Mouse (Mus musculus) liver, postnatal 0 days (tissue): ENCODE results near the gene Ptprk. TPM values are rescaled to one million over a fixed set of nuclear protein-coding genes. Genes with fewer than 3 reads are reported as not detected.

ENCODE experiments used
- ATAC-seq: fragments of 200-750 bp; cut with Nextera tagmentation; 2 replicates; pipeline ENCODE4 v1.8.0; 2017; ENCODE audit warnings: mild to moderate bottlenecking, moderate library complexity
- DNase-seq: peaks from one replicate; pipeline ENCODE4 v3.0.0-alpha.2; 2016
- H3K27ac ChIP-seq: fragments of 300-500 bp; sonication (generic); 2 replicates; pipeline ENCODE4 v1.5.1; 2014; ENCODE audit warnings: antibody characterized with exemption, moderate library complexity, mild to moderate bottlenecking, low read depth
- H3K27me3 ChIP-seq: fragments of 300-500 bp; sonication (generic); 2 replicates; pipeline ENCODE4 v1.6.1; 2014; ENCODE audit warnings: low read length, control low read depth, mixed read lengths; ENCODE audit not compliant: insufficient read depth
- H3K36me3 ChIP-seq: fragments of 300-500 bp; sonication (generic); replicated peaks from 2 replicates; pipeline ENCODE4 v1.6.1; 2014; ENCODE audit warnings: mild to moderate bottlenecking, control low read depth, low read length, moderate library complexity, mixed read lengths; ENCODE audit not compliant: insufficient read depth
- H3K4me1 ChIP-seq: fragments of 300-500 bp; sonication (generic); 2 replicates; pipeline ENCODE4 v1.6.1; 2014; ENCODE audit warnings: antibody characterized with exemption, mild to moderate bottlenecking, control low read depth; ENCODE audit not compliant: insufficient read depth
- H3K4me2 ChIP-seq: fragments of 300-500 bp; sonication (generic); 2 replicates; pipeline ENCODE4 v1.6.1; 2014; ENCODE audit warnings: low read depth, mild to moderate bottlenecking, low read length, moderate library complexity, mixed read lengths
- H3K4me3 ChIP-seq: fragments of 300-500 bp; sonication (generic); 2 replicates; pipeline ENCODE4 v1.5.1; 2014; ENCODE audit warnings: low read depth, low read length
- H3K9ac ChIP-seq: fragments of 300-500 bp; sonication (generic); replicated peaks from 2 replicates; pipeline ENCODE4 v1.6.1; 2014; ENCODE audit warnings: mild to moderate bottlenecking, moderate library complexity
- H3K9me3 ChIP-seq: fragments of 300-500 bp; sonication (generic); 2 replicates; pipeline ENCODE4 v1.6.1; 2016; ENCODE audit warnings: mild to moderate bottlenecking, control low read depth, low read length, mixed read lengths
- CTCF ChIP-seq: sonication (generic); IDR thresholded peaks from 2 replicates; pipeline ENCODE4 v1.5.1; 2016; ENCODE audit warnings: antibody characterized with exemption, low read depth
- EP300 ChIP-seq: IDR thresholded peaks from 2 replicates; pipeline ENCODE4 v1.6.1; 2016; ENCODE audit warnings: antibody characterized with exemption, low read depth, mild to moderate bottlenecking
- WGBS: fragments of 180-500 bp; shearing (Covaris S2); extraction: QIAGEN DNeasy Blood & Tissue Kit; methylation state at CpG from one replicate; pipeline ENCODE4 v1.1.7; 2014; ENCODE audit not compliant: insufficient replicate concordance; 5-methylcytosine and 5-hydroxymethylcytosine counted together
- microRNA-seq: library from miRNA; unstranded; fragments of <30 nt; microRNA quantifications from one replicate; pipeline ENCODE4, GENCODE M21; 2016
- polyA plus RNA-seq: library from polyadenylated mRNA; unstranded; fragments of >200 nt; fragmentation: Nextera tagmentation; extraction: Ambion mirVana; gene quantifications from 2 replicates; pipeline ENCODE4 v1.2.1, GENCODE M21; 2015

Ptprk gene
- polyA plus RNA-seq, 1 experiment from 2014 or later, result 11.1 TPM

DNA sequence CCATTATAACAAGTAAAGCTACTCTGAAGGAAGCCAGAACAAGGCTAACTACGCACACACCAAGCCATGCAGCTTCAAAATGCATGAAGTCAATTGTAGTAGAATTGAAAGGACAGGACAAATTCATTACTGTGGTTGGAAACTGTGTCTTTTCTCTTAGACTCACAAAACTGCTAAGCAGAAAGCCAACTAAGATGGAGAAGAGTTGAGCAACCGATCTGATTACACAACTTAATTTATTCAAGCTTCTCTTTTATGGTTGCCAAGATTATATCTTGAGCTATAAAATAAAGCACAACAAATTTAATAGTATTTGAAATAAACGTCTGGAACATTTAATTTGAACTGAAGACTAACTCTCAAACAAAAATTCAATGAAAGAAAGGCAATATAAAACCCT lies 534.5 kb downstream of the Ptprk start:
- Histone ChIP-seq H3K9ac (no peak overlapping the region), H3K4me3 (no peak overlapping the region), H3K36me3 (no peaks in the 10 kb centered on the region), H3K27me3 (no peaks in the 10 kb centered on the region), H3K9me3 (no peaks in the 10 kb centered on the region), H3K4me1 (no peaks in the 10 kb centered on the region), H3K4me2 (no peak overlapping the region), H3K27ac (no peak overlapping the region)
- TF ChIP-seq CTCF, result no peak
- no peak for TF ChIP-seq EP300
- DNase-seq, result no peak
- ATAC-seq, result no peak
- 69% methylated on average over 3 of the region's 3 CpGs for WGBS

DNA sequence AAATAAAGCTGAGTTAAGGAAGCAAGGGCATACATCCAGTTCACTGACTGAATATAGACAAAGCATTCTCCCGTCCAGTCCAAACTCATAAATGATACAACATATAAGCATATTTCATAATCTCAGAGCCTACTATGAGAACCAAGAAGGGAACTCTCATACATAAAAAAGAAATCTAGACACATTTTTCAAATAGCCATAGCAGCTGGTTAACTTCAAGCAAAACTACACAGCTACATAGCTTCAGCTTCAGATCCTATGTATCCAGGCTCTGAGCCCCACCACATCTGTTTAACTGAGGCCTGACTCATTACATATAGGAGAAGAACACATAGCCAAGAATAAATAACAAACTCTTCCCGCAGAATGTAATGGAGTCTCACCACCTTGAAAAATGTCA lies 539.8 kb downstream of the Ptprk start:
- no peak for DNase-seq
- ATAC-seq, result no peak
- Histone ChIP-seq H3K4me3 (no peak overlapping the region), H3K9me3 (no peaks in the 10 kb centered on the region), H3K4me1 (no peaks in the 10 kb centered on the region), H3K27me3 (no peaks in the 10 kb centered on the region), H3K9ac (no peak overlapping the region), H3K27ac (no peak overlapping the region), H3K36me3 (no peaks in the 10 kb centered on the region), H3K4me2 (no peak overlapping the region)
- WGBS, result 84% methylated on average over 2 of the region's 2 CpGs
- TF ChIP-seq CTCF, result no peak
- no peak for TF ChIP-seq EP300

DNA sequence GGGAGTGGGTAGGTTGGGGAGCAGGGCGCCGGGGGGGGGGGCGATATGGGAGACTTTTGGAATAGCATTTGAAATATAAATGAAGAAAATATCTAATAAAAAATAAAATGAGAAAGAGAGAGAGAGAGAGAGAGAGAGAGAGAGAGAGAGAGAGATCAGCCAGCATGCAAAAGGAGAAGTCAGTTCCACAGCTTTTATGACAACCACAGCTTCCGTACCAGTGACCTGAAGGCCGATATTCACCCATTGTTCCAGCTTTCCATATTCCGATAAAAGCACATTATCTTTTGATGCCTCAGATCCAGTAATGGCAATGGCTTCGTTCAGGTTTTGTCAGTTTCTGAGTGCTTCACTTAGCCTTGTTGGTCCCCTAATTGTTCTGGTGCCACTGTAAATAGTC lies 542.6 kb downstream of the Ptprk start:
- ATAC-seq, result no peak
- no peak for TF ChIP-seq CTCF
- TF ChIP-seq EP300, result no peak
- no peaks in the 10 kb centered on the region for H3K4me1 ChIP-seq
- H3K36me3 ChIP-seq, result no peaks in the 10 kb centered on the region
- no peak overlapping the region for H3K4me3 ChIP-seq
- no peak for DNase-seq
- no peak overlapping the region for H3K4me2 ChIP-seq
- H3K9ac ChIP-seq, result no peak overlapping the region
- no peaks in the 10 kb centered on the region for H3K9me3 ChIP-seq
- no peak overlapping the region for H3K27ac ChIP-seq
- H3K27me3 ChIP-seq, result no peaks in the 10 kb centered on the region
- 78% methylated on average over 7 of the region's 7 CpGs for WGBS

DNA sequence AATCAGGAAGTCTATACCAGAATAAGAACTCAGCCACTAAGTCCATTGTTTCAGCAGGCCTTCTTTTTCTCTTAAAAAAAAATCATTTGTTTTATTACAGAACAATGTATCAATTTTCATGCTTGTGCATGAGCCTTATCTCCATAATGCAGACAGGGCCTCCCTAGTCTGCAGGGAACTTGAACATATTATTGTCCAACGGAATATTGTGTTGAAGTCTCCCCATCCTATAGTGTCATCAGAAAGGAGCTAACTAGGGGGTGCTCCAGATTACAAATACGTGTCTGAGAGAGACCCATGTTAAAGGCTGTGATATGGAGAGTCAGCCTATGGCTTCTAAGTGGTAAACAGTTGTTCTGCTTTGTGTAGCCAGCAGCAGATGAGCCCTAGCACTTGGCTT lies 543.4 kb downstream of the Ptprk start:
- WGBS, result 43% methylated on average over 2 of the region's 2 CpGs
- no peaks in the 10 kb centered on the region for H3K27me3 ChIP-seq
- H3K4me3 ChIP-seq, result no peak overlapping the region
- H3K9me3 ChIP-seq, result no peaks in the 10 kb centered on the region
- no peaks in the 10 kb centered on the region for H3K36me3 ChIP-seq
- DNase-seq (no peak), ATAC-seq (0 out of 2 replicates have a peak, but pooled peaks have one; percentile 21)
- H3K4me1 ChIP-seq, result no peaks in the 10 kb centered on the region
- no peak overlapping the region for H3K27ac ChIP-seq
- H3K4me2 ChIP-seq, result no peak overlapping the region
- no peak for TF ChIP-seq CTCF
- TF ChIP-seq EP300, result 0 out of 2 replicates have a peak, but pooled peaks have one; percentile 36
- no peak overlapping the region for H3K9ac ChIP-seq

DNA sequence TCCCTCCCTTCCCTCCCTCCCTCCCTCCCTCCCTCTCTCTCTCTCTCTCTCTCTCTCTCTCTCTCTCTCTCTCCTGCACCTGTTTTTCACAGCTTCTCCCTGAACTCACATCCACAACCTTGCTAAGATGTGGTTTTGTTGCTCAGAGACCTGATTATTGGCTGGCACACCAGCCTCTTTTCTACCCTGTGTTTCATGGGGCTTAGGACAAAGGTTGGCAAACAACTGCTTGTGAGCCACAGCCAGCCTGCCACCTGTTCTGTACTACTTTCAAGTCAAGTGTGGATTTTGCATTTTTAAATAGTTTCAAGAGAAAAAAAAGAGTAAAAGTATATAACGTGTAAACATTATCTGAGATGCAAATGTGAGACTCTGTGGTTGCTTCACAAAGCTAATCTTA lies 544.8 kb downstream of the Ptprk start:
- no peak for TF ChIP-seq CTCF
- TF ChIP-seq EP300, result no peak
- DNase-seq (no peak), ATAC-seq (no peak)
- H3K4me2 ChIP-seq, result no peak overlapping the region
- H3K4me1 ChIP-seq, result no peaks in the 10 kb centered on the region
- H3K9ac ChIP-seq, result no peak overlapping the region
- H3K36me3 ChIP-seq, result no peaks in the 10 kb centered on the region
- WGBS, result 74% methylated on average over 1 of the region's 1 CpGs
- H3K27me3 ChIP-seq, result no peaks in the 10 kb centered on the region
- H3K4me3 ChIP-seq, result no peak overlapping the region
- H3K9me3 ChIP-seq, result no peaks in the 10 kb centered on the region
- H3K27ac ChIP-seq, result no peak overlapping the region

DNA sequence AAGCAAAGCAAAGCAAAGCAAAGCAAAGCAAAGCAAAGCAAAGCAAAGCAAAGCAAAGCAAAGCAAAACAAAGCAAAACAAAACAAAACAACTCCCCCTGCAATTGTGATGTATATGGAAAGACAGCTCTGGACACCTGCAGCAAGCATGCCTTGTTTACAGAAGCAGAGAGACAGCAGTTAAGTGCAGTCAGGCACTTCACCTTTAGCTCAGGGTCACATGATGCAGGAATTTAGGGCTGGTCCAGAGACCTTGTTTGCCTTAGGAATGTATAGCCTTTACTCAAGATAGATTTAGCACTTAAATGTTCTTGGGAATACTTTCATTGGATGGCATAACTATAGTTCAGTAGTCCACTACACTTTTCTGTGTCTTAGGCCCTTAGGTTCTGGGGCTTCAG lies 561.5 kb downstream of the Ptprk start:
- Histone ChIP-seq H3K27ac (no peak overlapping the region), H3K27me3 (no peaks in the 10 kb centered on the region), H3K9me3 (no peaks in the 10 kb centered on the region), H3K4me2 (no peak overlapping the region), H3K36me3 (no peaks in the 10 kb centered on the region), H3K4me1 (no peaks in the 10 kb centered on the region), H3K4me3 (no peak overlapping the region), H3K9ac (no peak overlapping the region)
- DNase-seq, result no peak
- TF ChIP-seq CTCF (no peak), EP300 (no peak)
- no peak for ATAC-seq

DNA sequence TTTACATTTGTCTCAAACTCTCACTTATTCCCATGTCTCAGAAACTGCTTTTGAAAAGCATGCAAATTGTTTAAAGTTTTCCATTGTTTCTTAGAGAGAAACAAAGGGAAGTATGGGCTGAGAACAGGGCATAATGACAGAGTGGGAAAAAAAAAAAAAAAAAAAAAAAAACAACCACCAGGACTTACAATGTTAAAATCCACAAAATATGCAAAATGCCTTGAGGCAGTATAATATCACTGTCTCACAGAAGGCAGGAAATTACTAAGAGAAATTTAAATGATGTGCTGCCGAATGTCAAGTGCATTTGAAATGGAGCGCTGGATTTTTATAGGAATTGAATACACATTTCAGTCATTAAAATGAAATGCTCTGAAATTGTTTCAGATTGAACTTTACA lies 567.3 kb downstream of the Ptprk start:
- WGBS, result 86% methylated on average over 2 of the region's 2 CpGs
- Histone ChIP-seq H3K9ac (no peak overlapping the region), H3K4me3 (no peak overlapping the region), H3K36me3 (no peaks in the 10 kb centered on the region), H3K27me3 (no peaks in the 10 kb centered on the region), H3K4me1 (no peaks in the 10 kb centered on the region), H3K4me2 (no peak overlapping the region), H3K27ac (no peak overlapping the region), H3K9me3 (no peaks in the 10 kb centered on the region)
- ATAC-seq (no peak), DNase-seq (no peak)
- no peak for TF ChIP-seq CTCF
- no peak for TF ChIP-seq EP300

Small RNA genes within 50 kb of the gene (microRNA-seq; reads per million reads assigned to microRNA genes)
- not detected for gene Gm22370
